Mouse (Mus musculus) liver, embryonic 16.5 days (tissue): Measurements from ENCODE around the gene Gpr83. TPM values are rescaled to one million over a fixed set of nuclear protein-coding genes. Genes with fewer than 3 reads are reported as not detected.

Source experiments
- ATAC-seq: fragments of 200-750 bp; cut with Nextera tagmentation; 2 replicates; pipeline ENCODE4 v1.8.0; 2017; ENCODE audit warnings: low read depth, mild to moderate bottlenecking, moderate number of reproducible peaks, moderate library complexity
- H3K27ac ChIP-seq: fragments of 300-500 bp; sonication (generic); 2 replicates; pipeline ENCODE4 v1.5.1; 2014; ENCODE audit warnings: mild to moderate bottlenecking, low read length
- H3K27me3 ChIP-seq: fragments of 300-500 bp; sonication (generic); 2 replicates; pipeline ENCODE4 v1.6.1; 2014; ENCODE audit warnings: low read depth, low read length, mixed read lengths; ENCODE audit not compliant: control insufficient read depth, insufficient read depth
- H3K36me3 ChIP-seq: fragments of 300-500 bp; sonication (generic); 2 replicates; pipeline ENCODE4 v1.6.1; 2014; ENCODE audit warnings: mild to moderate bottlenecking; ENCODE audit not compliant: control insufficient read depth, insufficient read depth
- H3K4me1 ChIP-seq: fragments of 300-500 bp; sonication (generic); 2 replicates; pipeline ENCODE4 v1.6.1; 2014; ENCODE audit warnings: low read depth, low read length, mixed read lengths; ENCODE audit not compliant: control insufficient read depth
- H3K4me2 ChIP-seq: fragments of 300-500 bp; sonication (generic); 2 replicates; pipeline ENCODE4 v1.6.1; 2014; ENCODE audit warnings: low read depth, low read length, mixed read lengths
- H3K4me3 ChIP-seq: fragments of 300-500 bp; sonication (generic); 2 replicates; pipeline ENCODE4 v1.5.1; 2014; ENCODE audit warnings: low read depth, mild to moderate bottlenecking, low read length
- H3K9ac ChIP-seq: fragments of 300-500 bp; sonication (generic); 2 replicates; pipeline ENCODE4 v1.6.1; 2014; ENCODE audit warnings: low read depth, low read length
- H3K9me3 ChIP-seq: fragments of 300-500 bp; sonication (generic); replicated peaks from 2 replicates; pipeline ENCODE4 v1.6.1; 2016; ENCODE audit warnings: low read length; ENCODE audit not compliant: control insufficient read depth
- WGBS: fragments of 180-500 bp; shearing (Covaris S2); extraction: QIAGEN DNeasy Blood & Tissue Kit; methylation state at CpG from one replicate; pipeline ENCODE4 v1.1.7; 2014; ENCODE audit not compliant: insufficient replicate concordance; 5-methylcytosine and 5-hydroxymethylcytosine counted together
- polyA plus RNA-seq: library from polyadenylated mRNA; unstranded; fragments of >200 nt; fragmentation: Nextera tagmentation; extraction: Ambion mirVana; gene quantifications from 2 replicates; pipeline ENCODE4 v1.2.1, GENCODE M21; 2015

Gpr83 gene
- polyA plus RNA-seq, 1 experiment from 2014 or later: 0.04 TPM

- Histone ChIP-seq H3K27me3 (peaks cover 34% of the 10 kb centered on the region), H3K36me3 (no peaks in the 10 kb centered on the region), H3K9me3 (no peaks in the 10 kb centered on the region), H3K4me2 (no peak overlapping the region), H3K27ac (no peak overlapping the region), H3K4me3 (no peak overlapping the region), H3K9ac (no peak overlapping the region), H3K4me1 (no peaks in the 10 kb centered on the region)
- no peak for ATAC-seq
- WGBS: 55% methylated on average over 3 of the region's 3 CpGs
Measured at GRCm38 (mm10) chr9:14858782-14859181, 1.2 kb upstream of the Gpr83 start.

DNA sequence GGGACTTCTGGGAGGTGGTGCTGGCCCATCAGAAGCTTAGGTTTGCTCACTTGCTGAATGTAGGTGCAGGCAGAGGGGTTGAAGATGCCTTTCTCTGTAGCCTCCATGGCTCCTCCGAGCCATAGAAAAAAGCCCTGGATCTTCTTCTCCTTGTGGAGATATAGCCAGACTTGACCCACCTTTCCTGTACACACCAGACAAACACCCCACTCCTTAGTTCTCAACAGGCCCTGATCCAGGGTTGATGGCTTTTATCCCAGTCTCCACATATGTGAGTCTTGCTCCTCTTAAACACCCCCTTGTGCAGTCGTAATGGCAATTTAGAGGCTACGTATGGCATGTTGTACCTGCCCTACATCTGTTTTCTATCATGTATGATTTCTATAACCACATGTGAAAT is 3.1 kb downstream of the Gpr83 start:
- WGBS: 67% methylated on average over 3 of the region's 3 CpGs
- H3K36me3 ChIP-seq: no peaks in the 10 kb centered on the region
- no peaks in the 10 kb centered on the region for H3K4me1 ChIP-seq
- H3K9ac ChIP-seq: no peak overlapping the region
- H3K9me3 ChIP-seq: no peaks in the 10 kb centered on the region
- H3K27me3 ChIP-seq: peaks cover 33% of the 10 kb centered on the region
- H3K4me3 ChIP-seq: no peak overlapping the region
- H3K27ac ChIP-seq: no peak overlapping the region
- H3K4me2 ChIP-seq: no peak overlapping the region
- ATAC-seq: no peak

DNA sequence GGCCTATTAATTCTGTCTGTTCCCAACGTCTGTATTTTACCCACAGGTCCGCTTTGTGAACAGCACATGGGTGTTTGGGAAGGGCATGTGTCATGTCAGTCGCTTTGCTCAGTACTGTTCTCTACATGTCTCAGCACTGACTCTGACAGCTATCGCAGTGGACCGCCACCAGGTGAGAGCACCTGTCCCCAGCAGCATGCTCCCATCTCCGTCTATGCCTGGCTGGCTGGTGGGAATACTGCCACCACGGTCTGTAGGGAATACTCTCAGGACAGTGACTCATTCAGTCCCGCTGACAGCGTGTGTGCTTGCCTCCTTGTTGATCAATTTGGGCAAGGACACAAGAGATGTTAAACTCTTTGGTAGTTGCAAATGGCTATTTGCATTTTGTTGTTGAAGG is 4.7 kb downstream of the Gpr83 start:
- H3K36me3 ChIP-seq: no peaks in the 10 kb centered on the region
- H3K4me2 ChIP-seq: no peak overlapping the region
- WGBS: 69% methylated on average over 9 of the region's 9 CpGs
- H3K9me3 ChIP-seq: no peaks in the 10 kb centered on the region
- no peaks in the 10 kb centered on the region for H3K4me1 ChIP-seq
- H3K4me3 ChIP-seq: no peak overlapping the region
- no peak for ATAC-seq
- peaks cover 17% of the 10 kb centered on the region for H3K27me3 ChIP-seq
- no peak overlapping the region for H3K9ac ChIP-seq
- H3K27ac ChIP-seq: no peak overlapping the region

GRCm38 (mm10) chr9:14866957-14867356 is 6.9 kb downstream of the Gpr83 start:
- Histone ChIP-seq H3K9me3 (no peaks in the 10 kb centered on the region), H3K9ac (no peak overlapping the region), H3K4me2 (no peak overlapping the region), H3K27ac (no peak overlapping the region), H3K27me3 (peaks cover under 1% of the 10 kb centered on the region; the same call in 1 of the 2 replicates), H3K4me1 (no peaks in the 10 kb centered on the region), H3K36me3 (no peaks in the 10 kb centered on the region), H3K4me3 (no peak overlapping the region)
- 18% methylated on average over 7 of the region's 7 CpGs for WGBS
- no peak for ATAC-seq

DNA sequence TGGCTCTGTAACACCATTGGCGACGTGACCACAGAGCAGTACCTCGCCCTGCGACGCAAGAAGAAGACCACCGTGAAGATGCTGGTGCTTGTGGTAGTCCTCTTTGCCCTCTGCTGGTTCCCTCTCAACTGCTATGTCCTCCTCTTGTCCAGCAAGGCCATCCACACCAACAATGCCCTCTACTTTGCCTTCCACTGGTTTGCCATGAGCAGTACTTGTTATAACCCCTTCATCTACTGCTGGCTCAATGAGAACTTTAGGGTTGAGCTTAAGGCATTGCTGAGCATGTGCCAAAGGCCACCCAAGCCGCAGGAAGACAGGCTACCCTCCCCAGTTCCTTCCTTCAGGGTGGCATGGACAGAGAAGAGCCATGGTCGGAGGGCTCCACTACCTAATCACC is 8.3 kb downstream of the Gpr83 start:
- no peaks in the 10 kb centered on the region for H3K27me3 ChIP-seq
- no peak overlapping the region for H3K4me3 ChIP-seq
- H3K4me2 ChIP-seq: no peak overlapping the region
- WGBS: 71% methylated on average over 8 of the region's 8 CpGs
- no peaks in the 10 kb centered on the region for H3K4me1 ChIP-seq
- ATAC-seq: no peak
- H3K27ac ChIP-seq: no peak overlapping the region
- no peaks in the 10 kb centered on the region for H3K9me3 ChIP-seq
- H3K9ac ChIP-seq: no peak overlapping the region
- no peaks in the 10 kb centered on the region for H3K36me3 ChIP-seq

GRCm38 (mm10) chr9:14870377-14870776 is 10.4 kb downstream of the Gpr83 start:
- Histone ChIP-seq H3K4me2 (no peak overlapping the region), H3K36me3 (no peaks in the 10 kb centered on the region), H3K4me1 (no peaks in the 10 kb centered on the region), H3K27me3 (no peaks in the 10 kb centered on the region), H3K27ac (no peak overlapping the region), H3K4me3 (no peak overlapping the region), H3K9ac (no peak overlapping the region), H3K9me3 (no peaks in the 10 kb centered on the region)
- WGBS: 63% methylated on average over 2 of the region's 2 CpGs
- no peak for ATAC-seq

DNA sequence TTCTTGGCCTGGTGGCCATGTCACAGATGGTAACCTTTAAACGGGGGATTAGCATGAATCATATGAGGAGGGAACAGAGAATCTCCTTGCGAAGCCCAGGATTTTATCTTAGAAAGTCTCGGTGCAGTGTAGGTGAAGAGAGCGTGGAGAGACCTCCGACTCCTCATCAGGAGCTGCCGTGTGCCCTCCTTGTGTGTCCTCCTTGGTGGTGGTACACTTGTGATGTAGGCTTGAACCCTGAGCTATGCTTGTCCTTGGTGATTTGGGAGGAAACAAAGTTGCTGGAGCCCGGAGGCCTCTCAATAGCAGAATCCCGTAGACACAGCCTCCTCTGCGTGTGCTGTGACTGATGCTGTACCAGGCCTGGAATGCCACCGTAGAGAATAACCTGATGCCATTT is 10.8 kb downstream of the Gpr83 start:
- Histone ChIP-seq H3K9ac (no peak overlapping the region), H3K4me1 (no peaks in the 10 kb centered on the region), H3K9me3 (no peaks in the 10 kb centered on the region), H3K36me3 (no peaks in the 10 kb centered on the region), H3K4me2 (no peak overlapping the region), H3K27ac (no peak overlapping the region), H3K27me3 (no peaks in the 10 kb centered on the region), H3K4me3 (no peak overlapping the region)
- no peak for ATAC-seq
- 78% methylated on average over 10 of the region's 10 CpGs for WGBS

GRCm38 (mm10) chr9:14871536-14871935 is 11.5 kb downstream of the Gpr83 start:
- no peak for ATAC-seq
- H3K4me3 ChIP-seq: no peak overlapping the region
- no peak overlapping the region for H3K27ac ChIP-seq
- no peaks in the 10 kb centered on the region for H3K9me3 ChIP-seq
- no peaks in the 10 kb centered on the region for H3K4me1 ChIP-seq
- 52% methylated on average over 3 of the region's 3 CpGs for WGBS
- H3K36me3 ChIP-seq: no peaks in the 10 kb centered on the region
- H3K27me3 ChIP-seq: no peaks in the 10 kb centered on the region
- H3K4me2 ChIP-seq: no peak overlapping the region
- no peak overlapping the region for H3K9ac ChIP-seq

DNA sequence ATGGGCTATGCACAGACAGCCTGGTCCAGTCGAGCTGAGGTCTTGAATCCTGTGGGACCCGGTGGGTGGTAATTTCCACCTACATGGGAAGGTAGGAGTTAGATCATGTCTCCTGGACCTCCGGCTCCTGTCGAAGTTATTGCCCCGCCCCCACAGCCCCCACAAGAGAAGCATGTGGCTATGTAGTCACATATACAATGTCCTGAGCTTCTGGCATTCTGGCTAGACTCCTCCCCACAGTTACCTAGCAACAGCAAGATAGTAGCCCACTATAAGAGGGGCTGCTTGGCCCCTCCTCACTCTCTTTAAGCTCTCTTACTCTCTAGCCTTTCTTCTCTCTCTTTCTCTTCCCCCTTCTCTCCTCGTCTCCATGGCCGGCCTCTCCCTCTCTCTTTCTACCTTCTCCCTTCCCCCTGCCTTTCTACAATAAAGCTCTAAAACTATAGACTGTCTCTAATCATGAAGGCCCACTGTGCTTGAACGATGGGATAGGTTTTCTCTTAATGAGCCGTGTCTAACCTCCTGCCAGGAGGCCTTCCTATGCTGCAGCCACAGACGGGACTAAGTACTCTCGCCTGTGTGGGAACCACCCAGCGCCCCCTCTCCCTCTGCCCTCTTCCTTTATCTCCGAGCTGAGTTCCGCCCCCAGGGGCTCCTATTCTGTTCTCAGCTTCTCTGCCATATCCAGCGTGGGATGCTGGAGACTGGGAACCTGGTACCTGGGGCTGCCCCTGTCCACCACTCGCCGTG is 12.3 kb downstream of the Gpr83 start:
- Histone ChIP-seq H3K9me3 (no peaks in the 10 kb centered on the region), H3K4me1 (no peaks in the 10 kb centered on the region), H3K36me3 (no peaks in the 10 kb centered on the region), H3K27me3 (no peaks in the 10 kb centered on the region), H3K4me2 (no peak overlapping the region), H3K27ac (no peak overlapping the region), H3K9ac (no peak overlapping the region), H3K4me3 (no peak overlapping the region)
- 44% methylated on average over 17 of the region's 17 CpGs for WGBS
- no peak for ATAC-seq
